Mouse (Mus musculus) heart, postnatal 36 days (tissue): ENCODE data around the gene Bcor. TPM values are rescaled to one million over a fixed set of nuclear protein-coding genes. Genes with fewer than 3 reads are reported as not detected.

Experiments used
- DNase-seq, 2 experiments: peaks; one replicate each; pipeline ENCODE4 v3.0.0; 2021 to 2022
- intact Hi-C: fragments of 180-260 bp; cut with DNase I; formaldehyde crosslinking; loops from one replicate; pipeline ENCODE4 v1.15.1; 2025
- total RNA-seq, 2 experiments: library from RNA; stranded (reverse); gene quantifications; 2 replicates each; pipeline ENCODE4 v1.2.3; 2021

Gene Bcor
- 10 to 100 TPM; 20.0 to 25.9 TPM for total RNA-seq

GRCm38 (mm10) chrX:12159981-12160656 is at the start of gene Bcor:
Gene Bcor, minus strand, starts transcription at chrX:12160355.
- DNase-seq: peak; percentile 69 to 77
- intact Hi-C loops: loop anchor here (2.0 to 10.0 kb wide), 5 partner anchors 91 to 528 kb away; no protein-coding TSS in a partner anchor

GRCm38 (mm10) chrX:12202951-12203350 is 42.8 kb upstream of the Bcor start:
- no peak for DNase-seq
- intact Hi-C loops: no loop called here

GRCm38 (mm10) chrX:12201111-12201510 is 41.0 kb upstream of the Bcor start:
- DNase-seq: no peak
- intact Hi-C loops: no loop called here

DNA sequence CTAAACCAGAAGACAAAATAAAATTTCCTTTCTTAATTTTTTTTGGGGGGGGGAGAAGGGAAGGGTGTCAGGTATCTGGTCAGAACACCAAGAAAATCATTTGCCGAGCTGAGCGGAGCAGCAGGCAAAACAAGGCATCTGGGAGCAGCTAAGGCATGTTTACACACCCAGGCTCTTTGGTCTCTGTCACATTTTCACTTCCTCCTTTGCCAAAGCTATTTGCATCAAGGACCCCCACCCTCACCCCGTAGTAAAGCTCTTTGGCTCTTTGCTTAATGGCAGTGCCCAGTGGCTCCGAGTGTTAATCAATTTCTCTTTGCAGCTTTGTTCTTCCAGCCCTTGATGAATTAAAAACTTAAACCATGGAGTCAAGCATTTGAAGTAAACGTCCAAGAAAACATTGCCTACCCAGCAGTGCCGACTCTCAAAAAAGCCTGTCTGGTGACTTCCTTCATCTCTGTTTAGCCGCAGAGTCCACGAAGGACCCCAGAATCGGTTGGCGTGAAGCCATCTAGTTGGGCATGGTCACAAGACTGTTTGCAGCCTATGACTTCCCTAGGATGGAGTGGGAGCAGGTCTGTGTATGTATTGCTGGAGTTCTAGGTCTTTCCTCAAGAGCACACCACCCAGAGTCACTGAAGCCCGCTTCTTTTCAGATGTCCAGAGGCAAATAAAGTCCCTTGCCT is 35.2 kb upstream of the Bcor start:
- no peak for DNase-seq
- intact Hi-C loops: no loop called here

- intact Hi-C loops: no loop called here
- DNase-seq: peak in 1 of 2 experiments; percentile 17
These were observed 32.2 kb upstream of the Bcor start for GRCm38 (mm10) chrX:12192343-12192742.

DNA sequence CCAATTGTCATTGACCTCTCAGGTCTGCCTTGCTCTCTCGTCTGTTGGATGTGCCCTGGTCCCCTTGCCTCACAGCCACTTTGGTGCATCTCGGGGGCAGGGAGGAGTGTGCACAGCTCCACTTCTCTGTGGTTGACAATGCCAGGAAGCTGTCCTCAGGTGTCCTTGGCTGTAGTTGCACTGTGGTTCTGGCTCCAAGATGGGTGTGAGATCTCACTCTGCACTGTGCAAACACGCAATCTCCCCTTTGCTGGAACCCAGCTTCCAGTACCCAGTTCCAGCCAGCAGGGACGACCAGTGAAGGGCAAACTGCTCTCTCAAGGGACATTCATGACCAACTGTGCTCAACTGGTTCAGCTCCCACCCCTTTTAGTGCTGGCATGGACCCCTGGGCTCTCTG is 29.4 kb upstream of the Bcor start:
- intact Hi-C loops: no loop called here
- peak in 1 of 2 experiments; percentile 8 for DNase-seq

DNA sequence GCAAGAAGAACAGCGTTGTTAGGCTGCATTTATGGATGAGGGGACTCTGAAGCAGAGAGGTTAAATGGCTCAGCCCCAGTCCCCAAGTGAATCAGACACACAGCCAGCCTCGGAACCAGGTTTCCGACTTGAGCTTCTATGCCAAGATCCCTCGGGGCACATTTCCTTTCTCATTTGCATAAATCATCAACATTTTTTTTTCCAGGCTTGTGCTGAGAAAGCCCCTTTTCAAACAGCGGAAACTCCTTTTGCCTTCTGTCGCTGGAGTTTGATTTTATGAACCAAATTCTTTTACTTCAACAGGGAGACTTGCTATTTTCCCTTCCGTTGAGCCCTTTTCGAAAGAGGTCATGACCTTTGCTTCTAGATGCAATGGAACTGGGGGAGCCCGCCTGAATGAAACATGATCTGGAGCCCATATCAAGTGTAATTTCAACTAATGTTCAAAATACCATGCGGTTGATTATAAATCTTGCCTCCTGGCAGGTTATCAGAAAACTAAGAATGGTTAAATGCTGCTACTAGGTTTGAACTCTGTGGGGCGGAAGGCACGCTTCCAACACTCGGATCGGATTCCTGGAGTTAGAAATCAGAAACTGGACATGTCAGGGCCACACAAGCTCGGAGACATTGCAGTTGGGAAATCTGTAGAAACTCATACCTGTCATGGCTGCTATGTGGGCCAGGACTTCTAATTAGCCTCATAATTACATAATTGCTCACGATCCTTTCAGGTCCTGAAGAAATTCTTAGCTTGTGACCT is 15.2 kb upstream of the Bcor start:
- intact Hi-C loops: no loop called here
- DNase-seq: no peak

- intact Hi-C loops: no loop called here
- no peak for DNase-seq
These were observed 10.0 kb upstream of the Bcor start for GRCm38 (mm10) chrX:12170128-12170527.

- peak; percentile 29 to 49 for DNase-seq
- intact Hi-C loops: loop anchor here (2.0 kb wide), 1 partner anchor 88 kb away; no protein-coding TSS in a partner anchor
These were observed 4.7 kb upstream of the Bcor start for GRCm38 (mm10) chrX:12164591-12165529.

- peak in 1 of 2 experiments; percentile 45 for DNase-seq
- intact Hi-C loops: loop anchor here (2.0 to 10.0 kb wide), 5 partner anchors 91 to 527 kb away; no protein-coding TSS in a partner anchor
These were observed 647 bp downstream of the Bcor start for GRCm38 (mm10) chrX:12159534-12159881.

- intact Hi-C loops: loop anchor here (2.0 to 10.0 kb wide), 5 partner anchors 92 to 527 kb away; no protein-coding TSS in a partner anchor
- DNase-seq: peak; percentile 46 to 66
These were observed 1.2 kb downstream of the Bcor start for GRCm38 (mm10) chrX:12158821-12159533.

- peak; percentile 70 to 77 for DNase-seq
- intact Hi-C loops: loop anchor here (2.0 to 10.0 kb wide), 5 partner anchors 92 to 526 kb away; no protein-coding TSS in a partner anchor
These were observed 1.8 kb downstream of the Bcor start for GRCm38 (mm10) chrX:12158244-12158820.

- intact Hi-C loops: loop anchor here (2.0 to 10.0 kb wide), 4 partner anchors 67 to 525 kb away; no protein-coding TSS in a partner anchor
- DNase-seq: peak; percentile 58 to 67
These were observed 2.7 kb downstream of the Bcor start for GRCm38 (mm10) chrX:12157331-12157930.

DNA sequence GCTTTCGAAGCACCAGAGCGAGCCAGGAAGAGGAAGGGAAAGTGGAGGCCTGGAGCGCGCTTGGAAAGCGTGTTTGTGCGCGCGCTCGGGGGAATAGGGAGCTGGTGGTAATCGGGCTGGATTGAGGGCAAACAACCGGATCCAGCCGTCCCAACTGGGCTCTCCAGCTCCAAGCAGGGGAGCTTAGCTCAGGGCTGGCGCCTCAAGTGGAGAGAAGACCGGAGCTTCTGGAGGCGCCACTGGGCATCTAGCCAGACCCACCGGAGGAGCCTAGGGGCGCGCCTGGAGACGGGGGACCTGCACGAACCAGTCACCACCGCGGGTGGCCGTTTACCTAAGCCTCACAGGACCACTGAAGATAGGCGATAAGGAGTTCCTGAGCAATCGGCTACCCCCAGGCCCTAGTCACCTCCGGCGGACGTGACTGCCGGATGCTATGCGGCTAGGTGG is 4.3 kb downstream of the Bcor start:
- intact Hi-C loops: loop anchor here (2.0 to 10.0 kb wide), 6 partner anchors 17 to 524 kb away; no protein-coding TSS in a partner anchor
- peak; percentile 47 to 56 for DNase-seq

DNA sequence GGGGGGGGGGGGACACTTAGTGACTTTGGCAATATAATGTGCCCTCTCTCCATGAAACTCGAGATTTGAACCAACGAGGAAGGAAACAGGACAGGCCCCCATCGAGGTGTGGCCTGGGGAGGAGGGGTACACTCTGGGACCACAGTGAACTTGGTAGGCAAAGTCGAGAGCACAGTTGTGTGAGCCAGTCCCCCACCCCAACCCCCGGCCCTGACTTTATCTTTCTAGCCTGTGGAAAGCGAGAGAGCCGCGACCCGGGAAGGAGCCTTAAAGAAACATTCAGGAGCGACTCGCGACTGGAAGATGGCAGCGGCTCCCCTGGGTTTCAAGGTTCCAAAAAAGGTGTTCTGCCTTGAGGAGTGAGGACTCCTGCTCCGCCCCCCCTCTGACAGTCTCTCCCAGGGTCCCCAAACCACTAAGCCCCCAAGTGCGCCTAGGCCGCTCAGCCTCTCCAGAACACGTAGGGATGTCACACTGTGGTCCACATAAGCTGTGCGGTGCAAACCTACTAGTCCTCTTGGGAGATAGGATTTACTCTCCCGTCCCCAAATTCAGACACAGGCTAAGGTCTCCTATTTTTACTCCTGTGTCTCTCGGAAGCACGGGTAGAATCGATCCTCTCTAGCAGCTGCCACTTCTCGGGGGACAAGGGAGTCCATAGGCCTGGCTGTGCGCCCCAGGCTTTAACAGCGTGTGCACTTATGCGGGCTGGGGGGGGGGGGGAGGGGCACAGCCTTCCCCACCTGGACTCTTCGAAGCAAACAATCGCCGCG is 4.9 kb downstream of the Bcor start:
- DNase-seq: no peak
- intact Hi-C loops: loop anchor here (2.0 to 10.0 kb wide), 5 partner anchors 16 to 523 kb away; no protein-coding TSS in a partner anchor

DNA sequence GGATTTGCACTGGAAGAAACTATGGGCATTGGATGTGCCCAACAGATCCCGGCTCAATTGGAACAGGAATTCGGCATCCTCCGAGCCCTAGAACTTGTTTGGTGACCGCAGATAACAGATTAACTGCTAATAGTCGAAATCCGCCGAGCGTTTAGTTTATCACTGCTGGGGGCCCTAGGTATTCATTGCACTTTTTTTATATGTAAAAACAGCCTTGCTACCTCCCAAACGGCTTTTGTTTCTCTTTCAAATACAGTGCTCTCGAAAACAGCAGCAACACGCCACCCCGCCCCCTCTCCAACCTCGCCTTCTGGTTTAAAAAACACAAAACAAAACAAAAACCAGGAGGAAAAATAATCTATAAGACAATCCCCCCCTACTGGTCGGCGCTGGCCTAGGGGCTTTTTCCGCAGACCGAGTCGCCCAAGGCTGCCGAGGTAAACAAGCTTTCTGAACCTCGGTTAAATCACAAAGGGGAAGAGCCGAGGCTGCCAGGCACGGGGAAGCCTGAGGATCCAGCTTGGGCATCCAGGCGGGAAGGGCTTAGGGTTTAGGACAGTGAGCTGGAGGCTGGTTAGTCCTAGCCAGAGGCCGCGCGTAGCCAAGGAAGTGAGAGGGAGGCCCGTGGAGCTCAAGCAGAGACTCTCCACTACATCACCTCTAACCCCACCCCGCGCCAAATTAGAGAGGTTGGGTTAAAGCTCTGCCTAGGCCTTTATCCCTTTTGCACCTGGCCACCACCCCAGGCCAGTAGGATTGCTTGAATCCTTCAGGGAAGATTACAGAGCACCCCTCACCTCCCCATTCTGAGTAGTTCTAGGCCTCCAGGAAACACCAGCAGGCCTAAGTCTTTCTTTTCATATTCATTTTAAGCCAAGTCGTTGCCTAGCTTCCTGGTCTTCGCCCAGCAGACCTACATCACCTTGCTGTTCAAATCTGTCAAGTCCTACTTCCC is 6.7 kb downstream of the Bcor start:
- peak in 1 of 2 experiments; percentile 10 for DNase-seq
- intact Hi-C loops: loop anchor here (2.0 to 10.0 kb wide), 4 partner anchors 15 to 229 kb away; no protein-coding TSS in a partner anchor
